Mouse (Mus musculus): ENCODE measurements around the gene Shf. TPM values are rescaled to one million over a fixed set of nuclear protein-coding genes. Genes with fewer than 3 reads are reported as not detected.

Shf gene
- polyA plus RNA-seq, 1 experiment: not detected

DNA sequence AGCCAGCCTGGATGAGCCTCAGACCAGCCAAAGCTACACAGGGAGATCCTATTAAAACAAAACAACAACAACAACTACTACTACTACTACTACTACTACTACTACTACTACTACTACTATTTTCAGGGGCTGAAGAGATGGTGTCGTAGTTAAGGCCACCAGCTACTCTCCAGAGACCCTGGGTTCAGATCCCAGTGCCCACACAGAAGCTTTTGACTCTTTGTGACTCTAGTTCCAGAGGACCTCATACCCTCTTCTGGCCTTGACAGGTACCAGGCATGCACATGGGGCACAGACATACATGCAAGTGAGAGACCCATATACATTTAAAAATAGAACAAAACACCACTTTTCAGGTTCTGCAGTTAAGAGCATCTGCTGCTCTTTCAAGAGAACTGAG is 3.6 kb upstream of the Shf start:
- TF ChIP-seq CTCF (IDR thresholded peaks at IDR 0.05; ENCODE audit: insufficient read depth, low read depth, low read length) (no peak), POLR2A (IDR thresholded peaks at IDR 0.05; ENCODE audit: insufficient read depth, low read depth, low read length) (no peak)
- Histone ChIP-seq H3K4me3 (ENCODE audit: insufficient read depth, low read depth, low read length) (no peak overlapping the region), H3K4me1 (ENCODE audit: control insufficient read depth, insufficient read depth, low read length) (peaks cover 12% of the 10 kb centered on the region), H3K27ac (ENCODE audit: insufficient read depth, low read depth, low read length) (no peak overlapping the region)
- WGBS: 93% methylated on average over 1 of the region's 1 CpGs

DNA sequence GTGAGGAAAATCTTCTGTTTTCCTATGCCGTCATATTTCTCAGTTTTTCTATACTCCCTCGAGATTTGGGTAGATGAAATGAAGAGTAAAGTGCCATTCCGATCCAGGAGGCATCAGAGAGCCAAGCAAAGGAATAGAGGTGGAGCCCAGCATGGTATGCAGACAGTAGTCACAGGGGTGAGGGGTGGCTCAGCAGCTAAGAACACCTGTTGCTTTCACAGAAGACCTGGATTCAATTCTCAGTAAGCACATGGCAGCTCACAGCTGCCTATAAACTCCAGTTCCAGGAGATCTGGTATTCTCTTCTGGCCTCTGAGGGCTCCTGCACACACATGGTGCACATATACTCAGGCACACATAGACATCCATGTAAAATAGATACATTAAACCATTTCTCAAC is 3.1 kb upstream of the Shf start:
- TF ChIP-seq POLR2A (IDR thresholded peaks at IDR 0.05; ENCODE audit: insufficient read depth, low read depth, low read length) (no peak), CTCF (IDR thresholded peaks at IDR 0.05; ENCODE audit: insufficient read depth, low read depth, low read length) (no peak)
- no peak overlapping the region for H3K27ac ChIP-seq (ENCODE audit: insufficient read depth, low read depth, low read length)
- WGBS: 82% methylated on average over 3 of the region's 3 CpGs
- no peak overlapping the region for H3K4me3 ChIP-seq (ENCODE audit: insufficient read depth, low read depth, low read length)
- peaks cover 15% of the 10 kb centered on the region for H3K4me1 ChIP-seq (ENCODE audit: control insufficient read depth, insufficient read depth, low read length)

DNA sequence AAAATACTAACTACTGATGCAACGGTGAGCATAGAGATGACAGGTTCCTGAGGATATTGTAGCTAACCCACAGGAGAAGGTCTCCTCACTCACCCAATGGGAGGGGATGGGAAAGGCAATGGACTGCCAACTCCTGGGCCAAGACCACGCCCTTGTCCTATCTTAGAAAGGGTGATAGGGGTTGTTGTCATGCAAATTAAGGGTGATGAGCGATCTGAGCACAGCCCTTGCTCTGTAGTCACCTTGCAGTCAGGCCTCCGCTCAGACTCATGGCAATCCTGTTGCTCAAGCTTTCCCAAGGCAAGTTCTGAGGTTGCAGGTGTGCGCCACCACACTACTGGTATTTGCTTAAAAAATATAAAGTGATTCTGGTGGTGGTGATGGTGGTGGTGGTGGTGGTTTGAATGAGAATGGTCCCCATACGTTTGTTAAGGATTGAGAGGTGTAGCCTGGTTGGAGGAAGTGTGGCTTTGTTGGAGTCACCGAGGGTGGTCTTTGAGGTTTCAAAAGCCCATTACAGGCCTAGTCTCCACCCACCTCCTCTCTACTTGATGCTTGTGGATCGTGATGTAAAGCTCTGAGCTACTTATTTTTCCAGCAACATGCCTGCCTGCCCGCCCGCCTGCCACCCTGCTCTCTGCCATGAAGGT is 1.3 kb upstream of the Shf start:
- H3K27ac ChIP-seq (ENCODE audit: insufficient read depth, low read depth, low read length): no peak overlapping the region
- peaks cover 24% of the 10 kb centered on the region for H3K4me1 ChIP-seq (ENCODE audit: control insufficient read depth, insufficient read depth, low read length)
- WGBS: 70% methylated on average over 10 of the region's 10 CpGs
- H3K4me3 ChIP-seq (ENCODE audit: insufficient read depth, low read depth, low read length): no peak overlapping the region
- TF ChIP-seq CTCF (IDR thresholded peaks at IDR 0.05; ENCODE audit: insufficient read depth, low read depth, low read length) (no peak), POLR2A (IDR thresholded peaks at IDR 0.05; ENCODE audit: insufficient read depth, low read depth, low read length) (no peak)

DNA sequence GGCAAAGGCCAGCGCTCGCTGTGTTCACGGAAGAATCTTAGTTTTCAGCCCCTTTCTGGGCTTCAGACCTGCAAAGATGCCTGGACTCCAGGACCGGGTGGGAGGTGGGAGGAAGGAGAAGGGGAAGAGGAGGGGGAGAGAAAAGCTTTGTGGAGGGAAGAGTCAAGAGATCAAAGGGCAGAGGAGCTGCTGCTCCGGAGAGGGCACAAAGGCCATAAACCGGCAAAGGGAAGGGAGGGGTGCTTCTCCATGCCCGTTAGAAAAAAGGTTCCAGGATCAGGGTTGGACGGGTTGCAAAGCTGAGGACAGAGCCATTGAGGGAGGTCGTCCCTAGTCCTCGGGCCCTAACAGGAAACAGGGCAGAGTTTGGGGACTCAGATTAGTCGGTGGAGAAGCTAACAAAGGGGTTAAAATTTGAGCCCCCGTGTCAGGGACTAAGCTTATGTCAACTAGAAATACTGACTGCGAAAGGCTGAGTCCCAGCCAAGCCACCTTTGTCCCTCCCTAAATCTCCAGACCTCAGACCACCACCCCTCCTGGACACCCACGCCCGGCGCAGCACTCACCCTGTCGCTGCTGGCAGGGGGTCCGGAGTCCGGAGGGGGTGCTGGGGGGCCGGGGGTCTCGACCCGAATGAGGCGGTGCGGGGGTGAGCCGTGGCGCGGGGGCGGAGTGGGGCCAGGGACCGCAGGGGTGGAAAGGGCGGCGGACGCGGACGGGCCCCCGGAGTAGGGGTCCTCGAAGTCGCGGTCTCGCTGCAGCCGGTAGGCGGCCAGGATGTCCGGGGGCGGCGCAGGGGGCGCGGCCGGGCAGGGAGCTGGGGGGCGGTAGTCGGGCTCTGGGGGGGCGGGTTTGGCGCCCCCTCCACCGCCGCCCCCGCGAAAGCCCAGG is 636 bp downstream of the Shf start:
- Histone ChIP-seq H3K27ac (ENCODE audit: insufficient read depth, low read depth, low read length) (no peak overlapping the region), H3K4me3 (ENCODE audit: insufficient read depth, low read depth, low read length) (peak overlapping the region; percentile 79), H3K4me1 (ENCODE audit: control insufficient read depth, insufficient read depth, low read length) (peaks cover 24% of the 10 kb centered on the region)
- TF ChIP-seq CTCF (IDR thresholded peaks at IDR 0.05; ENCODE audit: insufficient read depth, low read depth, low read length) (no peak), POLR2A (IDR thresholded peaks at IDR 0.05; ENCODE audit: insufficient read depth, low read depth, low read length) (no peak)
- WGBS: 4% methylated on average over 48 of the region's 55 CpGs

DNA sequence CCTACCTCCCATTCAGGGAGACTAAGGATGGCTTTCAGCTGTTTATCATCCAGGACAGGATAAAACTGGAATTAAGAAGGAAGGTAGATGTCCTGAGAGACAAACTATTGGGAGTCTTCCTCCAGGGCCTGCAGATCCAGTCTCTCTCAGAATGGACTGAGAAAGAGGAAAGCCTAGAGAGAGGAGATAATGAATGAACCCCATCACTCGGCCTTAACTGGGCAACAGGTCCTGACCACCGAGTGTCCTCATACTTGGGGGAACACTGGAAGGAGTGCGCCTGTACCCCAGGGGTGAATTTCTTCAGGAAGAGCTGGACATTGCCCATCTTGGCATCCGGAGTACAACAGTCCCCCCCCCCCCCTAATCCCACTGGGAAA is 1.3 kb downstream of the Shf start:
- 33% methylated on average over 4 of the region's 4 CpGs for WGBS
- Histone ChIP-seq H3K4me1 (ENCODE audit: control insufficient read depth, insufficient read depth, low read length) (peaks cover 24% of the 10 kb centered on the region), H3K27ac (ENCODE audit: insufficient read depth, low read depth, low read length) (no peak overlapping the region), H3K4me3 (ENCODE audit: insufficient read depth, low read depth, low read length) (peak overlapping the region; percentile 79)
- no peak for TF ChIP-seq CTCF (IDR thresholded peaks at IDR 0.05; ENCODE audit: insufficient read depth, low read depth, low read length)
- no peak for TF ChIP-seq POLR2A (IDR thresholded peaks at IDR 0.05; ENCODE audit: insufficient read depth, low read depth, low read length)

DNA sequence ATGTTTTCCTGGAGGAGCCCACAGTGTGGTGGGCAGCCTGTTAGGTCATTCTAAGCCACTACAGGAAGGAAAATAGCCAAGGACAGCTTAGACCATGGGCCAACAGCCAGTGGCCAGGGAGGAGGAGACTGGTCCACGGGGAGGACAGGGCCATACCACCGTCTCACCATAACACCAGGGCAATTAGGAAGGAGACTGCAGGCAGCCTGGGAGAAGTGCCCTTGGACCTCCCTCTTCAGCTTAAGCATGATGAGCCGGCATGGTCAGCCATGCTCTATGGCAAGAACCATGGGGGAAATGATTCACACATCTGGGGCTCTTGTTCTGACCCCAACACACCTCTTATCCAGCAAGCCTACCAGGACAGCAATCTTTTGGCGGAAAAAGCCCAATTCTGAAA is 1.8 kb downstream of the Shf start:
- peaks cover 24% of the 10 kb centered on the region for H3K4me1 ChIP-seq (ENCODE audit: control insufficient read depth, insufficient read depth, low read length)
- no peak overlapping the region for H3K4me3 ChIP-seq (ENCODE audit: insufficient read depth, low read depth, low read length)
- TF ChIP-seq POLR2A (IDR thresholded peaks at IDR 0.05; ENCODE audit: insufficient read depth, low read depth, low read length) (no peak), CTCF (IDR thresholded peaks at IDR 0.05; ENCODE audit: insufficient read depth, low read depth, low read length) (no peak)
- 75% methylated on average over 4 of the region's 4 CpGs for WGBS
- H3K27ac ChIP-seq (ENCODE audit: insufficient read depth, low read depth, low read length): no peak overlapping the region

DNA sequence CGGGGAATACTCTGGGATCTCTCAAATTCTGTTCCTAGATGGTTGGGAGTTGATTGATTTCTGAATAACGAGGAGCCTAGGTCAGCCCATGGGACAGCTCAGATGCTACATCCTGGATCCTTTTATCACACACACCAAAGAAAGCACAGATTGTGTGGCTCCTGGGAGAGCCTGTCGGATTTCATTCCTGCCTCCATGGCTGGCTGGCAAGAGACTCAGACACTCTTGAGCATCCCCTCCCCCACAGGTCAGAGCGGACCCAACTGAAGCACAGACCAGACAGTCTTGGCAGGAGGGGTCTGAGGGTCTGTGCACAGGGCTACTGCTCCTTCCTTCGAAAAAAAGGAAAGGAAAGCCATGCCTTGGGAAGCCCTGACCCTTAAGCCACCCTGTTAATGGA is 2.3 kb downstream of the Shf start:
- Histone ChIP-seq H3K4me3 (ENCODE audit: insufficient read depth, low read depth, low read length) (no peak overlapping the region), H3K27ac (ENCODE audit: insufficient read depth, low read depth, low read length) (no peak overlapping the region), H3K4me1 (ENCODE audit: control insufficient read depth, insufficient read depth, low read length) (peaks cover 24% of the 10 kb centered on the region)
- TF ChIP-seq CTCF (IDR thresholded peaks at IDR 0.05; ENCODE audit: insufficient read depth, low read depth, low read length) (no peak), POLR2A (IDR thresholded peaks at IDR 0.05; ENCODE audit: insufficient read depth, low read depth, low read length) (no peak)
- WGBS: 68% methylated on average over 5 of the region's 5 CpGs

DNA sequence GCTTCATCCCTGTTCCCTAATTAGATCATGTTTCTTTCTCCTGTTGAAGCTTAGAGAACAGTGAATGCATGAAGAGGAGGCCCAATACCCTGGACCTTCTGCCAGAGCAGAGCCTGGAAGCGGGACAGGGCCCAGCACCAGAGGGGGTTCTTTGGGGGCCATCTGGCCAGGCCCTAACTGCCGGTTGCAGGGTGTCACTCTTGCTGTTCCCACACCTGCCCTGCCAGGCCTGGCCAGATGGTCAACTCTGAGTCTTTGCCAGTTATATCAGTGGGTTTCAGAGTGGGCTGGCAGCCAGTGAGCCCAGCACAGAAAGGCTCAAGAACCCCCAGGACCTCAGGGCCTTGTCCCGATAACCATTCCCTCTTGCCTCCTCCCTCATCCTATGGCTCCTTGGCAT is 2.9 kb downstream of the Shf start:
- TF ChIP-seq POLR2A (IDR thresholded peaks at IDR 0.05; ENCODE audit: insufficient read depth, low read depth, low read length): no peak
- 84% methylated on average over 3 of the region's 3 CpGs for WGBS
- H3K27ac ChIP-seq (ENCODE audit: insufficient read depth, low read depth, low read length): no peak overlapping the region

DNA sequence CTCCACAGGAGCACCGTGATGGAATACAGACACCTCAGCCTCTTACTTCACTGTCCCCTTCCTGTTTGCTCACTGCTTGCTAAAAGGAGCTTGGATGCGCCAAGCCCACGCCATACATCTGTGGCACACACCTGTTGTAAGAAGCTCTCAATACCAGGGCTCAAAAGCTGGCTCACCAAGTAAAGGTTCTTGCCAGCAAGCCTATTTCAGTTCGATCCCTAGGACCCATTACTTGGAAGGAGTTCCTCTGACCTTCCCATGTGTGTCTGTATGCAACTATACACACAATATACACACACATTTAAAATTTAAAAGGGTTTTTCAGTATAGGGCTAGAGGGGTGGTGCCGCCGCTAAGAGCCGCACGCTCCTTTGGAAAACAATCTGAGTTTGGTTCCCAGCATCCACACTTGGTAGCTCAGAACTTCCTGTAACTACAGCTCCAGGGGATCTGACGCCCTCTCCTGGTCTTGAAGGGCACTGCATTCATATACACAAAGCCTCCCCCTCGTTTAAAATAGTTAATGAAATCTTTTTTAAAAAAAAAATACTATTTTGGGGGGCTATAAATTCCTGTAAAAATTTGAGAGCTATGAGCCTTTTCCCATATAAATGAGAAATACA is 3.6 kb downstream of the Shf start:
- WGBS: 90% methylated on average over 10 of the region's 10 CpGs
- Histone ChIP-seq H3K4me3 (ENCODE audit: insufficient read depth, low read depth, low read length) (no peak overlapping the region), H3K27ac (ENCODE audit: insufficient read depth, low read depth, low read length) (no peak overlapping the region), H3K4me1 (ENCODE audit: control insufficient read depth, insufficient read depth, low read length) (peaks cover 24% of the 10 kb centered on the region)
- TF ChIP-seq CTCF (IDR thresholded peaks at IDR 0.05; ENCODE audit: insufficient read depth, low read depth, low read length): no peak
- TF ChIP-seq POLR2A (IDR thresholded peaks at IDR 0.05; ENCODE audit: insufficient read depth, low read depth, low read length): no peak

More for the DNA sequence above, 2.9 kb downstream of the Shf start:
- Histone ChIP-seq H3K4me3 (ENCODE audit: insufficient read depth, low read depth, low read length) (no peak overlapping the region), H3K4me1 (ENCODE audit: control insufficient read depth, insufficient read depth, low read length) (peaks cover 24% of the 10 kb centered on the region)

Measured in olfactory bulb, adult 2 months (tissue).